Mouse (Mus musculus) small intestine, adult 2 months (tissue): ENCODE results near the gene Tmem218.

ENCODE experiments used
- CTCF ChIP-seq: fragments of 200-500 bp; IDR thresholded peaks from 2 replicates; pipeline ENCODE4 v1.5.1; 2012; ENCODE audit warnings: low read depth, mild to moderate bottlenecking, control low read depth, inconsistent platforms, low read length, moderate library complexity, mixed read lengths; ENCODE audit not compliant: insufficient replicate concordance, insufficient read length; ENCODE audit errors: extremely low read depth
- POLR2A ChIP-seq: fragments of 200-500 bp; IDR thresholded peaks from 2 replicates; pipeline ENCODE4 v1.6.1; 2012; ENCODE audit warnings: low read depth, mild to moderate bottlenecking, control low read depth, inconsistent platforms, low read length, moderate library complexity

DNA sequence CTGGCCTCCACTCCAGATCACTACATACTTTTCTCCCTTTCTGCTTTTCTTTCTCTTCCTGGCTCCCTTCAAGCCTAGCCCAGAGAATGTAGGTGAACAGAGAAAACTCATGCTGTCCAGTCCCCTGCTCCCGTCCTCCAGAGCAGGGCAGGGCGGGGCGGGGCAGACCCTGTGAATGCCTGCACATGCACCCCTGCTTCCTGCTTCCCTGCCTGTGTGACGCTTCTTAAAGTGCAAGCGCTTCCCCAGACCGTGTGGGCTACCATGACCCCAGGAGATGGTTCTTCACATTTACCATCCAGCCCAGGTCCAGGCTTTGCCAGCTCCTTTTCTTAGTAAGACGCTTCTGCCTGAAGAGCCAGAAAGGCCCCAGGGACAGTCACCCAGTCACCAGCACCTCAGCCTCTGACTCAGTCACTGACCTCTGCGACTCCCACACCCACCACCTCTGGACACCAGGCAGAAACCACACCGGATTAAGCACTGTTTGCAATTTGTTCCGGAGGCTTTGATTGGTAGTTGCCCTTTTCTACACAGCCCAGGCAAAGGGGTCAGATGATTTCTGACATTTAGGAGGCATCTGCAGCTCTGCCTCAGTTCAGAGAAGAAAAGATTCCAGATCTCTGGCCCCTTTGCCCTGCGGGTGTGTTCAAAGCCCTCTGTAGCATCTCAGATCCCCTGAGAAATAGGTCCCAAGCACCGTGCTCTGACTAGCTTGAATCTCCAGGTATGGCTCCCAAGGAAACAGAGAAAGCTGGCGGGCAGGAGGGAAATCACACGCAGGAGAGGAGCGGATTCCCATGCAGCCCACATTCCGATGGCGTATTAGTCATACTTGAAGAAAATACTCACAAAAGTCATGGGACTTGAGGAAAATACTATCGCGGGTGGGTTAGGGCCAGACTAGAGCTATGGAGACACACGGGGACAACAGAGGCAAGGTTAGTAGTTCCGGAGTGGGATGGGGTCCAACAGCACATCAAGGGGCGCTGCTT is 24.5 kb downstream of the Tmem218 start:
- TF ChIP-seq CTCF (no peak), POLR2A (no peak)
